Mouse (Mus musculus) neural tube, embryonic 13.5 days (tissue): ENCODE data around the gene Pirt. TPM values are rescaled to one million over a fixed set of nuclear protein-coding genes. Genes with fewer than 3 reads are reported as not detected.

Source experiments
- ATAC-seq: fragments of 200-750 bp; cut with Nextera tagmentation; 2 replicates; pipeline ENCODE4 v1.8.0; 2017; ENCODE audit warnings: low read depth, mild to moderate bottlenecking, moderate TSS enrichment, moderate library complexity
- H3K27ac ChIP-seq: fragments of 300-500 bp; sonication (generic); replicated peaks from 2 replicates; pipeline ENCODE4 v1.5.1; 2015; ENCODE audit warnings: moderate library complexity, mild to moderate bottlenecking, inconsistent platforms
- H3K27me3 ChIP-seq: fragments of 300-500 bp; sonication (generic); 2 replicates; pipeline ENCODE4 v1.6.1; 2015; ENCODE audit warnings: mild to moderate bottlenecking, inconsistent platforms
- H3K36me3 ChIP-seq: fragments of 300-500 bp; sonication (generic); 2 replicates; pipeline ENCODE4 v1.6.1; 2015; ENCODE audit warnings: mild to moderate bottlenecking, inconsistent platforms
- H3K4me1 ChIP-seq: fragments of 300-500 bp; sonication (generic); replicated peaks from 2 replicates; pipeline ENCODE4 v1.6.1; 2015; ENCODE audit warnings: inconsistent platforms
- H3K4me2 ChIP-seq: fragments of 300-500 bp; sonication (generic); 2 replicates; pipeline ENCODE4 v1.6.1; 2015; ENCODE audit warnings: inconsistent platforms, mild to moderate bottlenecking, moderate library complexity
- H3K4me3 ChIP-seq: fragments of 300-500 bp; sonication (generic); 2 replicates; pipeline ENCODE4 v1.5.1; 2015; ENCODE audit warnings: mild to moderate bottlenecking, inconsistent platforms
- H3K9ac ChIP-seq: fragments of 300-500 bp; sonication (generic); 2 replicates; pipeline ENCODE4 v1.6.1; 2015; ENCODE audit warnings: moderate library complexity, mild to moderate bottlenecking, inconsistent platforms
- H3K9me3 ChIP-seq: fragments of 300-500 bp; sonication (generic); 2 replicates; pipeline ENCODE4 v1.6.1; 2016; ENCODE audit warnings: inconsistent platforms
- WGBS: fragments of 180-500 bp; shearing (Covaris S2); methylation state at CpG from one replicate; pipeline ENCODE4 v1.1.7; 2015; 5-methylcytosine and 5-hydroxymethylcytosine counted together
- polyA plus RNA-seq: library from polyadenylated mRNA; unstranded; fragments of >200 nt; fragmentation: Nextera tagmentation; extraction: Ambion mirVana; gene quantifications from 2 replicates; pipeline ENCODE4 v1.2.1, GENCODE M21; 2015

The Pirt gene
- polyA plus RNA-seq, result 43.0 and 62.5 TPM in 2 replicates

GRCm38 (mm10) chr11:66911811-66912210 is at the start of gene Pirt:
Gene Pirt, plus strand, starts transcription at chr11:66911981.
- Histone ChIP-seq H3K9ac (peak within 1 kb of the TSS; percentile 38), H3K36me3 (no peaks in the 10 kb centered on the region), H3K4me3 (peak within 1 kb of the TSS; percentile 20), H3K27me3 (no peaks in the 10 kb centered on the region), H3K4me1 (peaks cover 5% of the 10 kb centered on the region; the same call in 1 of the 2 replicates), H3K4me2 (peak within 1 kb of the TSS; percentile 34), H3K9me3 (no peaks in the 10 kb centered on the region), H3K27ac (peak within 1 kb of the TSS; percentile 78)
- 50% methylated on average over 10 of the region's 10 CpGs for WGBS
- no peak for ATAC-seq

DNA sequence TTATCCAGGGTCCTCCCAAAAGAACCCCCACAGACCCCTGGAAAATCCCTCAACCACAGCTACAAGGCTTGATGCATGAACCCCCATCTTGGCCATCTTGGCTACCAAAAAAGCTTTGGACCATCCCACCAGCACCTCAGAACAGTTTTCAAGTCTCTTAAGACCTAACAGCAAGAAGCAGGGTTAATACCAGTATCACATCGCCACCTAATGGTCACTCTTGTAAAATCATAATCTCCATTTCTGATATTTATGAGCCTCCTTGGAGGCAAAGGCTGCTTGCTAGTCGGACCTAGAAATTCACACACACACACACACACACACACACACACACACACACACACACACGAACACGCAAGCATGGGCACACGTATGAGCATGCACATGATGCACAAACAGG is 40.1 kb upstream of the Pirt start:
- no peak for ATAC-seq
- 11% methylated on average over 5 of the region's 5 CpGs for WGBS
- Histone ChIP-seq H3K27ac (no peak overlapping the region), H3K4me2 (no peak overlapping the region), H3K9ac (no peak overlapping the region), H3K27me3 (no peaks in the 10 kb centered on the region), H3K4me3 (no peak overlapping the region), H3K9me3 (0 out of 2 replicates have a peak, but pooled peaks cover 3% of the 10 kb centered on the region), H3K36me3 (no peaks in the 10 kb centered on the region), H3K4me1 (no peaks in the 10 kb centered on the region)

DNA sequence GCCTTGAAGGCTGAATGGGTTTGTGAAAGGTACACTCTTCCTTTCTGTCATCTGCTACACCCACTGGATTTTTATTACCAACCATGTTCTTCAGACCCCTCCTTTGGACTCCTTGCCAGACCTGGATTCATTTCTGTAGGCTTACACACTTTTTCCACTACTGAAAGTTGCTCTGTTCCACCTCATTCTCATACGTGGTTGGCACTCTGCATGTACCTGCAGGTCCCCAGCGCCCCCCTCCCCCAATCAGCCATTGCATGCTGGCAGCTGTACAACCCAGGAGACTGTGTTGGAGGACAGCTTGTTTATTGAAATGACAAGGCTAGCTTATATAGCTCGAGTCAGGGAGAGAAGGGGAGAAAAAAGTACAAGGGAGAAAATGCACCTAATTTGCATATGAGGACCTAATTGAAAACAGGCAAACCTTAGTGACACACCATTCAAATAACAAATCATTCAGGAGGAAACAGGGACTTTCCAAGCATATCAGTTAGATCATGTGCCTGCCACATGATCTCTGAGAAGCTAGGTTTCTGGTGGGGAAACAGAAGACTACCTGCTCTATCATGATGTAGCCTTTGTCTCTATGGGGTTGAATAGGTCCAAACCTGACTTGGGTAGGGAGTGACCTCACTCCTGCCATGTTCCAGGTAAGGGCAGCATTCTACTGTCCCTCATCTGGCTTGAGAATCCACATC is 38.9 kb upstream of the Pirt start:
- H3K9me3 ChIP-seq, result no peaks in the 10 kb centered on the region
- ATAC-seq, result no peak
- H3K27ac ChIP-seq, result no peak overlapping the region
- 69% methylated on average over 3 of the region's 3 CpGs for WGBS
- H3K4me2 ChIP-seq, result no peak overlapping the region
- H3K4me1 ChIP-seq, result no peaks in the 10 kb centered on the region
- H3K4me3 ChIP-seq, result no peak overlapping the region
- no peak overlapping the region for H3K9ac ChIP-seq
- no peaks in the 10 kb centered on the region for H3K36me3 ChIP-seq
- H3K27me3 ChIP-seq, result no peaks in the 10 kb centered on the region

- H3K9ac ChIP-seq, result no peak overlapping the region
- H3K9me3 ChIP-seq, result no peaks in the 10 kb centered on the region
- no peak overlapping the region for H3K4me2 ChIP-seq
- H3K27ac ChIP-seq, result no peak overlapping the region
- H3K4me1 ChIP-seq, result 0 out of 2 replicates have a peak, but pooled peaks cover 4% of the 10 kb centered on the region
- H3K27me3 ChIP-seq, result no peaks in the 10 kb centered on the region
- H3K4me3 ChIP-seq, result no peak overlapping the region
- no peaks in the 10 kb centered on the region for H3K36me3 ChIP-seq
- ATAC-seq, result no peak
- 84% methylated on average over 2 of the region's 2 CpGs for WGBS
These were observed 30.5 kb upstream of the Pirt start for GRCm38 (mm10) chr11:66881291-66881690.

DNA sequence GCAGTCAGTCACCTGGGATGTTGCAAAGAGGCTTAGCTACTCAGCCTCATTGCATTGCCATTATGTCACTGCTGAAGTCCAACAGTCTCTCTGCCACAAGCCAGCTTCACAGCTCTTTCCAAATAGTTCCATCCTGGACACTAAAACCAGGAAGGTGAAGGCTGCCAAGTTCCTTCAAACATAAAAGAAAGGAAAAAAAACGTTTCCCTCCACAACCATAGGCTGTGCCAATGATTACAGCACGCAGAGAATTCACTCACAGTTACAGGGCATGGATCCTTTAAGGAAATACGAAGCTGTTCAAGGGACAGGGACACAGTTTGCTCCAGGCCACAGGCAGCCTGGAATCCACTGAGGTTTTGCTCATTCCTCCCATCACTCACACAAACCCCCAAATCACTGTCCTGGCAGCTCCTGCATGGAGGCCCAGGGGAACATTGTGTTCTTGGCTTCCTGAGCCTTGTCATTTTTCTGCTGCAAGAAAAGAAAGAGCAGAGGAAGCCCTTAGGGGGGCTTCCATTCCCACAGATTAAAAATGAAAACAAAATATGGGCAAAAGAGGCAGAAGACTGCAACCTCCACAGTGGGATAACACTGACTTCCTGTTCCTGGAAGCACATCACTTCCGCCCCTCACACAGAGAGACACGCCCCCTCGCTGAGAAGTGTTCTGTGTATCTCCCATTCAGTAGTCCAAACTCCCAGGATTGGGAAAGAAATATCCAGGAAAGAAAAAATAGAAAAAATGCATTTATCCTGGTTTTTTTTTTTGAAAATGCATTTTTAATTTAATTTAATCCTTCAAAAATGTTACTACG is 29.3 kb upstream of the Pirt start:
- no peak; the same call in 1 of the 2 replicates for ATAC-seq
- H3K9ac ChIP-seq, result no peak overlapping the region
- H3K27ac ChIP-seq, result no peak overlapping the region
- H3K9me3 ChIP-seq, result no peaks in the 10 kb centered on the region
- no peak overlapping the region for H3K4me3 ChIP-seq
- 0 out of 2 replicates have a peak, but pooled peaks cover 4% of the 10 kb centered on the region for H3K4me1 ChIP-seq
- 76% methylated on average over 7 of the region's 7 CpGs for WGBS
- H3K36me3 ChIP-seq, result no peaks in the 10 kb centered on the region
- H3K4me2 ChIP-seq, result no peak overlapping the region
- H3K27me3 ChIP-seq, result no peaks in the 10 kb centered on the region

GRCm38 (mm10) chr11:66892536-66892935 is 19.2 kb upstream of the Pirt start:
- Histone ChIP-seq H3K27me3 (no peaks in the 10 kb centered on the region), H3K4me2 (no peak overlapping the region), H3K27ac (no peak overlapping the region), H3K36me3 (no peaks in the 10 kb centered on the region), H3K4me3 (no peak overlapping the region), H3K9ac (no peak overlapping the region), H3K9me3 (no peaks in the 10 kb centered on the region), H3K4me1 (no peaks in the 10 kb centered on the region)
- WGBS, result 70% methylated on average over 3 of the region's 3 CpGs
- no peak for ATAC-seq

DNA sequence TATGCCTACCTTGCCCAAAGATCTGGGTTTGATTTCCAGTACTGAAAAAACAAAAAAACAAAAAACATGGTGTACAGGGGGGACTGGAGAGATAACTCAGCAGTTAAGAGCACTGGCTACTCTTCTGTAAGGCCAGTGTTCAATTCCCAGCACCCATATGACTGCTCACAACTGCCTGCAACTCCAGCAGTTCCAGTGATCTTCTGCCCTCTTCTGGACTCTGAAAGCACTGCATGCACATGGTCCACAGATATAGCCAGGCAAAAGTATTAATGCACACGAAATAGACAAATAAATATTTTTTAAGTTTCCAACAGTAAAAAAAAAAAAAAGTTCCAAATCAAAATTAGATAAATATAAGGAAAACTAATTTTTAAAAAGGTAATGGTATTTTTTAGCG is 13.0 kb upstream of the Pirt start:
- Histone ChIP-seq H3K27ac (no peak overlapping the region), H3K36me3 (no peaks in the 10 kb centered on the region), H3K27me3 (peaks cover 6% of the 10 kb centered on the region; the same call in 1 of the 2 replicates), H3K4me1 (no peaks in the 10 kb centered on the region), H3K4me2 (no peak overlapping the region), H3K4me3 (no peak overlapping the region), H3K9me3 (no peaks in the 10 kb centered on the region), H3K9ac (no peak overlapping the region)
- 83% methylated on average over 2 of the region's 2 CpGs for WGBS
- no peak for ATAC-seq

- 15% methylated on average over 7 of the region's 7 CpGs for WGBS
- ATAC-seq, result peak; percentile 40; the same call in 1 of the 2 replicates
These were observed 12.4 kb upstream of the Pirt start for GRCm38 (mm10) chr11:66899426-66899825.

GRCm38 (mm10) chr11:66902801-66903200 is 9.0 kb upstream of the Pirt start:
- no peak overlapping the region for H3K4me2 ChIP-seq
- peaks cover 13% of the 10 kb centered on the region for H3K4me1 ChIP-seq
- WGBS, result 93% methylated on average over 7 of the region's 7 CpGs
- no peak overlapping the region for H3K27ac ChIP-seq
- H3K36me3 ChIP-seq, result no peaks in the 10 kb centered on the region
- H3K9me3 ChIP-seq, result no peaks in the 10 kb centered on the region
- no peak for ATAC-seq
- peaks cover 6% of the 10 kb centered on the region; the same call in 1 of the 2 replicates for H3K27me3 ChIP-seq
- no peak overlapping the region for H3K9ac ChIP-seq
- no peak overlapping the region for H3K4me3 ChIP-seq

More at GRCm38 (mm10) chr11:66899426-66899825, 12.4 kb upstream of the Pirt start:
- no peak overlapping the region for H3K9ac ChIP-seq
- H3K4me1 ChIP-seq, result no peaks in the 10 kb centered on the region
- no peak overlapping the region for H3K4me3 ChIP-seq
- H3K27me3 ChIP-seq, result peaks cover 6% of the 10 kb centered on the region; the same call in 1 of the 2 replicates
- H3K4me2 ChIP-seq, result no peak overlapping the region
- H3K27ac ChIP-seq, result no peak overlapping the region
- no peaks in the 10 kb centered on the region for H3K36me3 ChIP-seq
- no peaks in the 10 kb centered on the region for H3K9me3 ChIP-seq

DNA sequence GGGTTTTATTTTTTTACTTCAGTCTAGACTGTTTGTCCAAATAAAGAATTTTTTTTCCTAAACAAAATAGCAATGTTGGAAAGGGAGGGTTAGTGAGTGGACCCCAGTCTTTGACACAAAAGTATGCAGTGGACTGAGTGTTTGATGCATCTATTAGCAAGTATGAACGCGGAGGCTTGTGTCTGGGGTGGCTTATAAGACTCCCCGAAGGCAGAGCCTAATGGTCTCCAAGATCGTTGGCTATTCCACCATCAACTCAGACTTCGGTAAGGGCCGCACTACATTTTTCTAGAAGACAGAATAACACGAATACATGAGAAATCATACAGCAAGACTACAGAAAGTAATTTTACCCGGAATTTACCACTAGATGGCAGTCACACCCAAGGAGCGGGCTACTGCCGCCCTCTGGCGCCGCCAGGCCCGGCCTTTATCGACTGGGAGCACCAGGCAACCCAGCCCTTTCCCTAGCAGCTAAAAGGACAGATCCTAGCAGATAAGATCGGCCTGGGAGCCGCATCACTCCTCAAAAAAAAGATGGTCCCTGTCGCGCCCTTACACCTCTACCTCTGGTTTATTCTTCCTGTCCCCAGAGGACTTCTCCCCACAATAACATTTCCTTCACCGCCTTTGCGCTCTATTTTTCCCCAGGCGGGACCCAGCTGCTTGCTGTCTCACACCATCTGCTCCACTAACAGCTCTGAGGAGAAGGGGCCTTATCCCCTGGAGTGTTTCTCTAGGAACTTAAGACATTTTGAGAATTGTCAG is 6.0 kb upstream of the Pirt start:
- H3K27me3 ChIP-seq, result no peaks in the 10 kb centered on the region
- no peaks in the 10 kb centered on the region for H3K9me3 ChIP-seq
- no peaks in the 10 kb centered on the region for H3K36me3 ChIP-seq
- H3K9ac ChIP-seq, result peak overlapping the region; percentile 57
- H3K4me3 ChIP-seq, result no peak overlapping the region
- 9% methylated on average over 21 of the region's 21 CpGs for WGBS
- H3K27ac ChIP-seq, result peak overlapping the region; percentile 75
- peak; percentile 83 for ATAC-seq
- peaks cover 13% of the 10 kb centered on the region for H3K4me1 ChIP-seq
- H3K4me2 ChIP-seq, result peak overlapping the region; percentile 48

GRCm38 (mm10) chr11:66912531-66913458 is 1.0 kb downstream of the Pirt start:
- no peaks in the 10 kb centered on the region for H3K9me3 ChIP-seq
- H3K36me3 ChIP-seq, result no peaks in the 10 kb centered on the region
- 61% methylated on average over 17 of the region's 17 CpGs for WGBS
- no peaks in the 10 kb centered on the region for H3K27me3 ChIP-seq
- peak overlapping the region; percentile 34 for H3K4me2 ChIP-seq
- H3K4me1 ChIP-seq, result peaks cover 5% of the 10 kb centered on the region; the same call in 1 of the 2 replicates
- H3K9ac ChIP-seq, result peak overlapping the region; percentile 38
- peak overlapping the region; percentile 20 for H3K4me3 ChIP-seq
- peak overlapping the region; percentile 78; the same call in 1 of the 2 replicates for H3K27ac ChIP-seq
- no peak for ATAC-seq
